16 mouse cellular contexts compared by ENCODE assay signal in genomic region chr7:128516346-128516745, GRCm38 (mm10). TPM values are rescaled to one million over a fixed set of nuclear protein-coding genes. Genes with fewer than 3 reads are reported as not detected.
DNase-seq lines count a peak whose midpoint lies in the region; ATAC-seq and TF ChIP-seq lines count a peak whose summit lies in the region.
"Had no signal": no experiment of that assay in that cellular context is flagged by ENCODE, and none has a peak within 500 bp of the region (broad histone marks: within the 10 kb centered on the region; RNA-seq: fewer than 3 reads in every experiment).

No protein-coding gene starts in this region.

- DNase-seq in heart, adult 11 months: peak; percentile 81
- peak; percentile 81 for DNase-seq in midbrain, embryonic 11.5 days (ENCODE audit: low spot score, missing footprints)
- no peak for DNase-seq in midbrain, embryonic 10.5 days (ENCODE audit: low spot score)
- DNase-seq in brain, embryonic 14.5 days (ENCODE audit: low read depth): peak; percentile 81
- DNase-seq in testis, postnatal 14 days (ENCODE audit: low spot score): no peak
- no peak for DNase-seq in left cerebral cortex, postnatal 36 days (ENCODE audit: low spot score in 2 of 2)
- DNase-seq: adrenal gland, postnatal 25 days; cerebellum, adult 2 months; cerebellum, postnatal 36 days; heart, postnatal 10 days; kidney, adult 18-20 months; kidney, postnatal 10 days had no signal

- no peaks in the 10 kb centered on the region for H3K27me3 ChIP-seq in heart, embryonic 11.5 days (ENCODE audit: control insufficient read depth, insufficient read depth, low read length)
- no peaks in the 10 kb centered on the region for H3K27me3 ChIP-seq in midbrain, embryonic 11.5 days (ENCODE audit: control insufficient read depth, insufficient read depth, low read length)
- peaks cover 11% of the 10 kb centered on the region; the same call in 1 of the 2 replicates for H3K27me3 ChIP-seq in midbrain, embryonic 10.5 days (ENCODE audit: low read depth, poor library complexity, severe bottlenecking)
- H3K27me3 ChIP-seq in midbrain, embryonic 16.5 days (ENCODE audit: control insufficient read depth, insufficient read depth, low read depth, low read length): peaks cover under 1% of the 10 kb centered on the region; the same call in 1 of the 2 replicates

- no peaks in the 10 kb centered on the region for H3K36me3 ChIP-seq in heart, embryonic 11.5 days (ENCODE audit: control insufficient read depth, insufficient read depth, low read length)
- H3K36me3 ChIP-seq in midbrain, embryonic 11.5 days (ENCODE audit: control insufficient read depth, insufficient read depth, low read length): no peaks in the 10 kb centered on the region
- no peaks in the 10 kb centered on the region for H3K36me3 ChIP-seq in midbrain, embryonic 10.5 days
- H3K36me3 ChIP-seq in midbrain, embryonic 16.5 days (ENCODE audit: control insufficient read depth, insufficient read depth, low read length): no peaks in the 10 kb centered on the region
- H3K36me3 ChIP-seq: heart, embryonic 10.5 days had no signal

- TF ChIP-seq POLR2A in brain, embryonic 14.5 days (IDR thresholded peaks at IDR 0.05; ENCODE audit: borderline replicate concordance, extremely low read depth, insufficient read depth, insufficient read length, poor library complexity, severe bottlenecking): no peak

- no peak for TF ChIP-seq CTCF in brain, embryonic 14.5 days (IDR thresholded peaks at IDR 0.05; ENCODE audit: borderline replicate concordance, extremely low read depth, insufficient read depth, insufficient read length)

- no peak overlapping the region for H3K27ac ChIP-seq in heart, embryonic 11.5 days (ENCODE audit: low read depth, low read length)
- no peak overlapping the region for H3K27ac ChIP-seq in midbrain, embryonic 11.5 days (ENCODE audit: low read depth, low read length)
- no peak overlapping the region for H3K27ac ChIP-seq in midbrain, embryonic 10.5 days (replicated peaks)
- H3K27ac ChIP-seq in midbrain, embryonic 16.5 days (ENCODE audit: low read length): no peak overlapping the region
- H3K27ac ChIP-seq: heart, embryonic 10.5 days; liver, embryonic 14.5 days had no signal

- H3K9ac ChIP-seq in heart, embryonic 11.5 days (ENCODE audit: low read depth, low read length): no peak overlapping the region
- H3K9ac ChIP-seq in midbrain, embryonic 11.5 days (ENCODE audit: low read length): no peak overlapping the region
- H3K9ac ChIP-seq in midbrain, embryonic 16.5 days (ENCODE audit: low read depth, low read length): no peak overlapping the region
- H3K9ac ChIP-seq: liver, embryonic 14.5 days had no signal

- WGBS in heart, embryonic 11.5 days (ENCODE audit: insufficient replicate concordance): 77% methylated on average over 4 of the region's 4 CpGs
- WGBS in midbrain, embryonic 11.5 days: 78% methylated on average over 4 of the region's 4 CpGs
- 78% methylated on average over 4 of the region's 4 CpGs for whole genome bisulfite sequencing in midbrain, embryonic 10.5 days
- 26% methylated on average over 4 of the region's 4 CpGs for WGBS in midbrain, embryonic 16.5 days

- peaks cover 9% of the 10 kb centered on the region for H3K4me1 ChIP-seq in heart, embryonic 11.5 days (ENCODE audit: control insufficient read depth, insufficient read depth, low read length)
- H3K4me1 ChIP-seq in midbrain, embryonic 11.5 days (ENCODE audit: control insufficient read depth, insufficient read depth, low read length): peaks cover 4% of the 10 kb centered on the region; the same call in 1 of the 2 replicates
- peaks cover 18% of the 10 kb centered on the region for H3K4me1 ChIP-seq in midbrain, embryonic 10.5 days
- H3K4me1 ChIP-seq in midbrain, embryonic 16.5 days (ENCODE audit: control insufficient read depth, insufficient read depth, low read length): 0 out of 2 replicates have a peak, but pooled peaks cover 6% of the 10 kb centered on the region

- H3K4me2 ChIP-seq in heart, embryonic 11.5 days: no peak overlapping the region
- no peak overlapping the region for H3K4me2 ChIP-seq in midbrain, embryonic 11.5 days
- H3K4me2 ChIP-seq in midbrain, embryonic 16.5 days (ENCODE audit: low read length): no peak overlapping the region

- intact Hi-C loops in left cerebral cortex, postnatal 36 days (cut with DNase I): no loop called here

- H3K9me3 ChIP-seq in heart, embryonic 11.5 days (replicated peaks; ENCODE audit: control insufficient read depth, low read length): no peaks in the 10 kb centered on the region
- no peaks in the 10 kb centered on the region for H3K9me3 ChIP-seq in midbrain, embryonic 11.5 days (ENCODE audit: control insufficient read depth, low read length)
- H3K9me3 ChIP-seq in midbrain, embryonic 10.5 days (replicated peaks): no peaks in the 10 kb centered on the region
- no peaks in the 10 kb centered on the region for H3K9me3 ChIP-seq in midbrain, embryonic 16.5 days (replicated peaks; ENCODE audit: control insufficient read depth, low read length, poor library complexity, severe bottlenecking)
- H3K9me3 ChIP-seq: heart, embryonic 10.5 days had no signal

- ATAC-seq in heart, embryonic 11.5 days (replicated peaks; ENCODE audit: insufficient number of reproducible peaks, low FRiP score, low TSS enrichment): no peak
- ATAC-seq in midbrain, embryonic 11.5 days (ENCODE audit: low FRiP score): no peak
- ATAC-seq in midbrain, embryonic 16.5 days: peak; percentile 77; the same call in 1 of the 2 replicates

- H3K4me3 ChIP-seq in heart, embryonic 11.5 days (ENCODE audit: low read depth, low read length): no peak overlapping the region
- no peak overlapping the region for H3K4me3 ChIP-seq in midbrain, embryonic 11.5 days (ENCODE audit: low read depth, low read length)
- H3K4me3 ChIP-seq in midbrain, embryonic 10.5 days: no peak overlapping the region
- H3K4me3 ChIP-seq in midbrain, embryonic 16.5 days (ENCODE audit: low read depth, low read length): no peak overlapping the region
- H3K4me3 ChIP-seq: heart, embryonic 10.5 days had no signal

RNA-seq across cellular contexts. Expression of gene Bag3, which starts 7.1 kb away (rescaled TPM):
- 20.6 and 21.1 TPM in 2 replicates for polyA plus RNA-seq in heart, embryonic 11.5 days (2014; fragmentation: Nextera tagmentation; extraction: Ambion mirVana)
- 3.0 and 4.3 TPM in 2 replicates for polyA plus RNA-seq in midbrain, embryonic 11.5 days (2014; fragmentation: Nextera tagmentation; extraction: Ambion mirVana)
- 6.4 and 7.2 TPM in 2 replicates for polyA plus RNA-seq in midbrain, embryonic 10.5 days (2016; fragmentation: Nextera tagmentation; extraction: Ambion mirVana)
- polyA plus RNA-seq in brain, embryonic 14.5 days (2012; rRNA removed): 2.2 and 4.2 TPM in 2 replicates
- 1.9 and 2.8 TPM in 2 replicates for polyA plus RNA-seq in midbrain, embryonic 16.5 days (2015; fragmentation: Nextera tagmentation; extraction: Ambion mirVana)
- total RNA-seq in left cerebral cortex, postnatal 36 days (2021): 1 to 10 TPM; 6.0 to 7.7 TPM

RNA-seq across cellular contexts. Expression of gene Tial1, which starts 54.8 kb away (rescaled TPM):
- polyA plus RNA-seq in heart, embryonic 11.5 days (2014; fragmentation: Nextera tagmentation; extraction: Ambion mirVana): 26.0 and 26.6 TPM in 2 replicates
- 43.9 and 46.6 TPM in 2 replicates for polyA plus RNA-seq in midbrain, embryonic 11.5 days (2014; fragmentation: Nextera tagmentation; extraction: Ambion mirVana)
- 28.0 and 29.3 TPM in 2 replicates for polyA plus RNA-seq in midbrain, embryonic 10.5 days (2016; fragmentation: Nextera tagmentation; extraction: Ambion mirVana)
- polyA plus RNA-seq in brain, embryonic 14.5 days (2012; rRNA removed): 141 and 169 TPM in 2 replicates
- 29.5 and 33.7 TPM in 2 replicates for polyA plus RNA-seq in midbrain, embryonic 16.5 days (2015; fragmentation: Nextera tagmentation; extraction: Ambion mirVana)
- 100 to 1,000 TPM in 1 of 2 experiments, 10 to 100 TPM in 1; 79.3 to 119 TPM for total RNA-seq in left cerebral cortex, postnatal 36 days (2021)

Comparison
In these comparisons a context has a peak if more than half of its experiments do, and no peak if none do; other contexts are left out.
1. DNase-seq: peak in heart, adult 11 months (single experiment), midbrain, embryonic 11.5 days (single experiment) and brain, embryonic 14.5 days (single experiment); none in midbrain, embryonic 10.5 days (single experiment), testis, postnatal 14 days (single experiment) and left cerebral cortex, postnatal 36 days (0 of 2).